7 mouse cellular contexts compared by ENCODE assay signal in genomic region chr3:85275075-85275474, GRCm38 (mm10).
DNase-seq lines count a peak whose midpoint lies in the region; ATAC-seq and TF ChIP-seq lines count a peak whose summit lies in the region.

No protein-coding gene starts in this region.

- H3K4me3 ChIP-seq in liver, adult 2 months (ENCODE audit: insufficient read depth, low read depth, low read length): no peak overlapping the region
- H3K4me3 ChIP-seq in liver, embryonic 11.5 days (ENCODE audit: low read depth, low read length): no peak overlapping the region
- H3K4me3 ChIP-seq in embryonic fibroblast, embryonic 13.5 days (ENCODE audit: insufficient read depth, low read length): no peak overlapping the region

- H3K9me3 ChIP-seq in liver, embryonic 11.5 days (ENCODE audit: control insufficient read depth, low read length): no peaks in the 10 kb centered on the region

- 41% methylated on average over 10 of the region's 10 CpGs for WGBS in liver, adult 2 months
- 53% methylated on average over 10 of the region's 10 CpGs for WGBS in liver, embryonic 11.5 days

- no peak overlapping the region for H3K9ac ChIP-seq in liver, adult 2 months (ENCODE audit: low read depth, low read length)
- no peak overlapping the region for H3K9ac ChIP-seq in liver, embryonic 11.5 days (ENCODE audit: low read depth, low read length)

- H3K36me3 ChIP-seq in liver, adult 2 months (ENCODE audit: control insufficient read depth, insufficient read depth, low read length): peaks cover 20% of the 10 kb centered on the region
- H3K36me3 ChIP-seq in liver, embryonic 11.5 days (ENCODE audit: control insufficient read depth, insufficient read depth, low read length): no peaks in the 10 kb centered on the region

- ATAC-seq in liver, embryonic 11.5 days (replicated peaks; ENCODE audit: low FRiP score): no peak

- H3K27me3 ChIP-seq in liver, adult 2 months (ENCODE audit: control insufficient read depth, insufficient read depth, low read length): no peaks in the 10 kb centered on the region
- no peaks in the 10 kb centered on the region for H3K27me3 ChIP-seq in liver, embryonic 11.5 days (replicated peaks; ENCODE audit: control insufficient read depth, insufficient read depth, low read length)

- peak; percentile 57 for TF ChIP-seq CTCF in liver, adult 2 months (IDR thresholded peaks at IDR 0.05; ENCODE audit: low read depth, low read length)
- TF ChIP-seq CTCF in embryonic fibroblast, embryonic 13.5 days (IDR thresholded peaks at IDR 0.05; ENCODE audit: borderline replicate concordance, insufficient read depth, low read length): no peak

- DNase-seq in liver, adult 2 months (ENCODE audit: extremely low read depth, low read depth, low spot score): peak; percentile 65
- DNase-seq in liver, embryonic 11.5 days (ENCODE audit: low spot score): no peak
- peak; percentile 12 for DNase-seq in adrenal gland, adult 2 months
- peak; percentile 37 for DNase-seq in kidney, adult 18-20 months
- DNase-seq in lung, postnatal 10 days: peak; percentile 64
- no peak for DNase-seq in layer of hippocampus, postnatal 36 days

- peak overlapping the region; percentile 17 for H3K27ac ChIP-seq in liver, adult 2 months (replicated peaks; ENCODE audit: insufficient read depth, low read depth, low read length)
- H3K27ac ChIP-seq in liver, embryonic 11.5 days (ENCODE audit: low read depth, low read length): no peak overlapping the region
- peak overlapping the region; percentile 30; the same call in 1 of the 2 replicates for H3K27ac ChIP-seq in embryonic fibroblast, embryonic 13.5 days (ENCODE audit: insufficient read depth, low read length)

- H3K4me1 ChIP-seq in liver, adult 2 months (ENCODE audit: control insufficient read depth, insufficient read depth, low read length): peaks cover 38% of the 10 kb centered on the region
- H3K4me1 ChIP-seq in liver, embryonic 11.5 days (replicated peaks; ENCODE audit: control insufficient read depth, insufficient read depth, low read length): no peaks in the 10 kb centered on the region
- H3K4me1 ChIP-seq in embryonic fibroblast, embryonic 13.5 days (ENCODE audit: control insufficient read depth, insufficient read depth, low read length): no peaks in the 10 kb centered on the region; the same call in 1 of the 2 replicates

- H3K79me2 ChIP-seq in liver, adult 2 months (ENCODE audit: control insufficient read depth, insufficient read depth, low read length): no peaks in the 10 kb centered on the region

- no peak for TF ChIP-seq POLR2A in liver, adult 2 months (IDR thresholded peaks at IDR 0.05; ENCODE audit: extremely low read depth, insufficient read depth, low read length)
- no peak for TF ChIP-seq POLR2A in embryonic fibroblast, embryonic 13.5 days (IDR thresholded peaks at IDR 0.05; ENCODE audit: low read depth, low read length)

- H3K4me2 ChIP-seq in liver, embryonic 11.5 days: no peak overlapping the region

Comparison
In these comparisons a context has a peak if more than half of its experiments do, and no peak if none do; other contexts are left out.
1. DNase-seq: peak in liver, adult 2 months (single experiment), adrenal gland, adult 2 months (single experiment), kidney, adult 18-20 months (single experiment) and lung, postnatal 10 days (single experiment); none in liver, embryonic 11.5 days (single experiment) and layer of hippocampus, postnatal 36 days (0 of 2).